Mouse (Mus musculus): Measurements from ENCODE around the gene Ddx20. TPM values are rescaled to one million over a fixed set of nuclear protein-coding genes. Genes with fewer than 3 reads are reported as not detected.

Ddx20 gene
- polyA plus RNA-seq, 1 experiment from 2014 or later = 37.2 TPM

DNA sequence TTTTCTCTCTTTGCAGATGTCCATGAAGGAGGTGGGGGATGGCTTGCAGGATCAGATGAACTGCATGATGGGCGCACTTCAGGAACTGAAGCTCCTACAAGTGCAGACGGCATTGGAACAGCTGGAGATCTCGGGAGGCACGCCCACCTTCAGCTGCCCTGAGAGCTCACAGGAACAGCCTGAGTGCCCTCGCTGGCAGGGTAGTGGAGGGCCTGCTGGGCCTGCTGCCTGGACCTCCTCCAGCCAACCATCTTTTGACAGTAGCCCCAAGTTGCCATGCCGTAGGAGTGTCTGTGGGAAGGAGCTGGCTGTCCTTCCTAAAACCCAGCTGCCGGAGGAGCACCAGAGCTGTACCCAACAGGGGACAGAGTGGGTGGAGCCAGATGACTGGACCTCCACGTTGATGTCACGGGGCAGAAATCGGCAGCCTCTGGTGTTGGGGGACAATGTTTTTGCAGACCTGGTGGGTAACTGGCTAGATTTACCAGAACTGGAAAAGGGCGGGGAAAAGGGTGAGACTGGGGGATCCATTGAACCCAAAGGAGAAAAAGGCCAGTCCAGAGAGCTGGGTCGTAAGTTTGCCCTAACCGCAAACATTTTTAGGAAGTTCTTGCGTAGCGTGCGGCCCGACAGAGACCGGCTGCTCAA lies 29.1 kb upstream of the Ddx20 start:
- H3K27me3 ChIP-seq (ENCODE audit: insufficient read depth, poor library complexity, severe bottlenecking) = no peaks in the 10 kb centered on the region
- H3K27ac ChIP-seq = peak overlapping the region; percentile 36
- peaks cover 9% of the 10 kb centered on the region; the same call in 1 of the 2 replicates for H3K36me3 ChIP-seq
- H3K4me3 ChIP-seq = no peak overlapping the region
- DNase-seq (ENCODE audit: low spot score) = no peak
- H3K4me1 ChIP-seq = peaks cover 53% of the 10 kb centered on the region
- WGBS = 64% methylated on average over 18 of the region's 18 CpGs
- no peaks in the 10 kb centered on the region for H3K9me3 ChIP-seq

DNA sequence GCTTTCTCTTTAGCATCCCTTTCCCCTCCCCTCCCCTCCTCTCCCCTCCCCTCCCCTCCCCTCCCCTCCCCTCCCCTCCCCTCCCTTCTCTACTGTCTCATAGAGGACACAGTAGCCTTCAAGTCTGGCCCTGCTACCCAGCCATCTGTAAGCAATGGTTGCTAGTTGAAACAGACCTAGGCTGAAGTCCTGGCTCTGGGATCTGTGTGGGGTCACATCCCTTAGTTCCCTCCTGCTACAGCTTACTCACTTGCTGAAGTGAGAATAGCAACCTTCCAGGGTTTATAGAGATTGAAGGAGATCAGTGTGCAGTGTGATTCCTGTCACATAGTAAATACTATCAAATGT lies 27.4 kb upstream of the Ddx20 start:
- no peak overlapping the region for H3K27ac ChIP-seq
- no peaks in the 10 kb centered on the region for H3K9me3 ChIP-seq
- H3K27me3 ChIP-seq (ENCODE audit: insufficient read depth, poor library complexity, severe bottlenecking) = no peaks in the 10 kb centered on the region
- no peak overlapping the region for H3K4me3 ChIP-seq
- DNase-seq (ENCODE audit: low spot score) = no peak
- H3K36me3 ChIP-seq = peaks cover 9% of the 10 kb centered on the region; the same call in 1 of the 2 replicates
- peaks cover 50% of the 10 kb centered on the region for H3K4me1 ChIP-seq

DNA sequence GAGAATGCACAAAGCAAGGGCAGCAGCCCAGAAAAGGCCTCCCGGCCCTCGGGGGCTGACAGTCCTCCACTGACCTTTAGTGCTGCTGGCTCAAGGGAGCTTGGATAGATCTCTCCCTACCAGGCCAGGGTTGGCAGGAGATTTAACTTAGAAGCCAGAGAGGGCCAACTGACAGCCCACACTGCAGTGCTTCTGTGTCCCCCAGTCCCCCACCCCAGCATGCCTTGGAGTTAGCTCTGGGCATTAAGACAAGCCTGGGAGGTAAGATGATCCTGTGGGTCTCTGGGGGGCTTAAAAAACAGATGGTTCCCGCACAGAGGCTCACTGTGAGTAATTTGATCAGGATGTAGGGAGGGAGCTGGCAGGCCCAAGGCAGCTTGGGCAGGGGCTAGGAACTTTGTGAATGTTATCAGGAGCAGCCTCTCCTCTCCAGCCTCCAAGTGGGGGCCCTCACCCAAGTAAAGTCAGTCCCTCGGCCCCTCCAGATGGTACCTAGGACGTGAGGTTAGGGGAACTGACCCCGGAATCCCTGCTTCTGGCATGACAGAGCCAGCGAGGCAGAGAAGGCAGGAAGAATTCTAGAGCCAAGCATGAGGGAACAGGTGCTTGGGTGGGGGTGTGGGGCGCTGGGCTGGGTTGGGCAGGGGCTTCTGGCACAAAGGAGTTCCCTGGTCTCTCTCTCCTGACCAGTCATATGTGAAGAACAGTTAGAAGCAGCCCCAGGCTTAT lies 26.9 kb upstream of the Ddx20 start:
- peaks cover 9% of the 10 kb centered on the region; the same call in 1 of the 2 replicates for H3K36me3 ChIP-seq
- H3K4me3 ChIP-seq = no peak overlapping the region
- peaks cover 54% of the 10 kb centered on the region for H3K4me1 ChIP-seq
- 12% methylated on average over 8 of the region's 8 CpGs for WGBS
- no peaks in the 10 kb centered on the region for H3K27me3 ChIP-seq (ENCODE audit: insufficient read depth, poor library complexity, severe bottlenecking)
- no peaks in the 10 kb centered on the region for H3K9me3 ChIP-seq
- no peak for DNase-seq (ENCODE audit: low spot score)
- H3K27ac ChIP-seq = peak overlapping the region; percentile 60

DNA sequence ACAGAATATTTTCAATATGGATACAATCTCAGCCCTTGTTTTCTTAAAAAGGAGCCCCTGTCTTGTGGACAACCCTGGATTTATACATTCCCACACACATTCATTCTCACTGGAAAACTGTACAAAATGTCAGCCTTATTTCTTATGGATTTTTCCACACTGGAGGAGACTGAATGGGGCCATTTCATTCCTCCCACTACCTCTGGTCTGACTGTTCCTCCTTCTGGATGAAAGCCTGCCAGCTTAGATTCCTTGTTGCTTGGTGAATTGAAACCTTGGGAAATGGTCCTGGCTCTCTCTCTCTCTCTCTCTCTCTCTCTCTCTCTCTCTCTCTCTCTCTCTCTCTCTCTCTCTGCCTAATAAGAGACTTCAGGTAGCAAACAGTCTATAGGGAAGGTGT lies 25.5 kb upstream of the Ddx20 start:
- H3K36me3 ChIP-seq = peaks cover 9% of the 10 kb centered on the region; the same call in 1 of the 2 replicates
- H3K27me3 ChIP-seq (ENCODE audit: insufficient read depth, poor library complexity, severe bottlenecking) = 0 out of 2 replicates have a peak, but pooled peaks cover under 1% of the 10 kb centered on the region
- H3K4me3 ChIP-seq = no peak overlapping the region
- H3K27ac ChIP-seq = no peak overlapping the region
- DNase-seq (ENCODE audit: low spot score) = no peak
- H3K9me3 ChIP-seq = no peaks in the 10 kb centered on the region
- H3K4me1 ChIP-seq = peaks cover 55% of the 10 kb centered on the region

DNA sequence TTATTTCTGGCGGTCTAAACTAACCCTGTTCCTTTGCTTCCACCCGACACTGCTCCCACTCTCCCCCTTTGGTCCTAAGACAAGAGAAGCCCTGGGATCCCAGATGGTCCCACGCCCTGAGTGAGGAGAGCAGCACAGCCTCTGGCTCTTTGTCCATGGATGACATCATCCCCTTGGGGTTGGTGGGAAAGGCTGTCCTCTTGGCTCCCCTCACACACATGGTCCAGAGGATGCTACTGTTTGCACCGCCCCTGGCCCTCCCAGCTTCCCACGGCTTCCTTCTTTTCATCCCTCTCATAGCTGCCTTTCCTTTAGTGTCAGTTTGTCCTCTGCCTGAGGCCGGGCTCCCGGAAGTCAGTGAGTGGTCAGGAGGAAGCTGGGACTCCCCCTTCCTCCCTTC lies 24.4 kb upstream of the Ddx20 start:
- H3K4me3 ChIP-seq = no peak overlapping the region
- no peak for DNase-seq (ENCODE audit: low spot score)
- peaks cover 3% of the 10 kb centered on the region; the same call in 1 of the 2 replicates for H3K36me3 ChIP-seq
- H3K4me1 ChIP-seq = peaks cover 58% of the 10 kb centered on the region
- peaks cover 8% of the 10 kb centered on the region for H3K27me3 ChIP-seq (ENCODE audit: insufficient read depth, poor library complexity, severe bottlenecking)
- no peaks in the 10 kb centered on the region for H3K9me3 ChIP-seq
- H3K27ac ChIP-seq = no peak overlapping the region
- WGBS = 65% methylated on average over 7 of the region's 7 CpGs

DNA sequence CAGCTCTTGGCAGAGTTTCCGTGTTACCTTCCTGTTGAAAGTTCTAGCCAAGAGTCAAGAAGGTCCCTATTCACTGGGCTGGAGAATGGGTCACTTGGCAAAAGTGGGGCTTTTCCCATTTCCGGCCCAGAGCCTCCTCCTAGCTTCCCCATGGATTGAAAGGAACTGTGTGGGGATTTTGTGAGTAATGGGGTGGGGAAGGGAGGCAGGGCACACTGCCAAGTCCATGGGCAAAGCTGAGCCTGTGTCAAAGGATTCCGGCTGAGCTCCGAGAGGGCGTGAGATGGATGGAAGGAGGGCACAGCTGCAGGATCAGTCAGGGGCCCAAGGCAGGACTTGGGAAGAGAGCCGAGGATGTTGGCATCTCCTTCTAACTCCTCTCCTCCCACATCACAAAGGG lies 22.9 kb upstream of the Ddx20 start:
- no peak overlapping the region for H3K27ac ChIP-seq
- no peak for DNase-seq (ENCODE audit: low spot score)

DNA sequence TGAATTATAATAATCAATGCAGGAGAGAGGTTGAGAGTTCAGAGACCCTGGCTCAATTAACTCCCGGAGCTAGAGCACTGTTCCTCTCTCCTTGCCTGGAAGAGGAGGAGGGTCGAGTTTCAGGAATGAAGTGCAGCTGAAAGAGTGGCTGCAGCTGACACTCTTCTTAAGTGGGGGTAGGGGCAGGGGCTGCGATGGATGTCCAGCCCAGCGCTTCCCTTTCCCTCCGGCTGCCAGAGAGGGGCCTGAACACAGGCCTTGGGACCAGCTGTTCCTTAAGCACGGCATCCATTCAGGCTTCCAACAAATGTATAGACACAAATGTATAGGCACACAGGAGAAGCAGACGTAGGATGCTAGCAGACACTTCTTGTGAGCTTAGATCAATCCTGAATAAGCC lies 20.2 kb upstream of the Ddx20 start:
- H3K4me1 ChIP-seq = peaks cover 69% of the 10 kb centered on the region
- 19% methylated on average over 7 of the region's 7 CpGs for WGBS

More for the DNA sequence above, 22.9 kb upstream of the Ddx20 start:
- no peaks in the 10 kb centered on the region for H3K36me3 ChIP-seq
- 75% methylated on average over 6 of the region's 6 CpGs for WGBS
- peaks cover 63% of the 10 kb centered on the region for H3K4me1 ChIP-seq
- H3K4me3 ChIP-seq = no peak overlapping the region
- peaks cover 19% of the 10 kb centered on the region for H3K27me3 ChIP-seq (ENCODE audit: insufficient read depth, poor library complexity, severe bottlenecking)
- H3K9me3 ChIP-seq = no peaks in the 10 kb centered on the region

DNA sequence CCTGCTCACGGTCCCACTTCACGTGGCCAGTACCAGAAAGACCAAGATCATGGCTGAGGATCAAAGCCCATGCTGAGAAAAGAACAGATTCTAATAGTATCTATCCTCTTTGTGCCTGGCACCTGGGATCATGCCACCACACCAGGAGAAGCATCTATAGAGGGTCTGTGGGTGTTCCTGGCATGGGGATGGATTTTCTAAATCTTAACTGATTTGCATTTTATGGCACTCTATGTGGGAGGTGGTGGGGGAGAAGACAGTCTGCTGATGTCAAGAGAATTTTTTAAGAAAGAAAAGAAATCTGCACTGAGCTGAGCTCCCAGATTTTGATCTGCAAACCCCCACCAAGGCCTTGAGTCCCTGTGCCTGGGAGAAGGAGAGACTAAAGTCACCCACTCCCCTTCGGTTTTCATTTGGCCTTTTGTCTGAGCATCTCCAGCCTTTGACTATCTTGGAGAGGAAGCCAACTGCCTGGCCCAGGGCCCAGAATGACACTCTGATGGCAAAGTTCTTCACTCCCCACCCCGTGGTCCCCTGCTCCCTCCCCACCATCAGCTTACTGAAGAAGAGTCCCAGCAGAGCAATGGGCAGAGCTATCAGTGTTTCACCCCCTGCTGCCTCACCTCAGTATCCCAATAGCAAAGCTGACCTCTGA lies 19.1 kb upstream of the Ddx20 start:
- H3K27ac ChIP-seq = no peak overlapping the region
- no peaks in the 10 kb centered on the region for H3K36me3 ChIP-seq
- peak overlapping the region; percentile 81; the same call in 1 of the 2 replicates for H3K4me3 ChIP-seq
- H3K9me3 ChIP-seq = no peaks in the 10 kb centered on the region
- peaks cover 32% of the 10 kb centered on the region for H3K27me3 ChIP-seq (ENCODE audit: insufficient read depth, poor library complexity, severe bottlenecking)
- DNase-seq (ENCODE audit: low spot score) = no peak
- peaks cover 77% of the 10 kb centered on the region for H3K4me1 ChIP-seq
- WGBS = 46% methylated on average over 4 of the region's 4 CpGs

More for the DNA sequence above, 20.2 kb upstream of the Ddx20 start:
- Histone ChIP-seq H3K36me3 (no peaks in the 10 kb centered on the region), H3K9me3 (no peaks in the 10 kb centered on the region), H3K4me3 (0 out of 2 replicates have a peak overlapping the region, but pooled peaks have one; percentile 5), H3K27me3 (ENCODE audit: insufficient read depth, poor library complexity, severe bottlenecking) (peaks cover 31% of the 10 kb centered on the region), H3K27ac (peak overlapping the region; percentile 29; the same call in 1 of the 2 replicates)
- DNase-seq (ENCODE audit: low spot score) = no peak

DNA sequence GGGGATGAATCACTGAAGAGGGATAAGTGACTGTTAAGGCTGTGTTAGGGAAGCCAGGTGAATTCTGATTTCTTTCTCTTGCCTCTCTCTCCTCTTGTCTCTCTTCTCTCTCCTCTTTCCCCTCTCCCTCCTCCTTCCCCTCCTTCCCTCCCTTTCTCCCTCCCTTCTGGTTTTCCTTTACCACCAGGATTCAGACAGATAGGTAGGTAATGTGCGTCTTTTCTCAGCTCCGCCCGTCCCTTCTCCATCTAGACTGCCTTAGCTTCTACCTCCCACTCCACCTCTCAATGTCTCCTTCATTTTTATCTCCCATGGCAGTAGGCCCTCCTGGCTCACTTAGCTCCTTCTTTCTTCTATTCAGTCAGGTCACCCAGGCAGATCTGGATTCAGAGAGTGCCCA lies 18.2 kb upstream of the Ddx20 start:
- Histone ChIP-seq H3K4me1 (peaks cover 86% of the 10 kb centered on the region), H3K9me3 (no peaks in the 10 kb centered on the region), H3K4me3 (peak overlapping the region; percentile 81), H3K27ac (peak overlapping the region; percentile 86), H3K27me3 (ENCODE audit: insufficient read depth, poor library complexity, severe bottlenecking) (peaks cover 32% of the 10 kb centered on the region), H3K36me3 (no peaks in the 10 kb centered on the region)
- no peak for DNase-seq (ENCODE audit: low spot score)
- WGBS = 15% methylated on average over 3 of the region's 3 CpGs

DNA sequence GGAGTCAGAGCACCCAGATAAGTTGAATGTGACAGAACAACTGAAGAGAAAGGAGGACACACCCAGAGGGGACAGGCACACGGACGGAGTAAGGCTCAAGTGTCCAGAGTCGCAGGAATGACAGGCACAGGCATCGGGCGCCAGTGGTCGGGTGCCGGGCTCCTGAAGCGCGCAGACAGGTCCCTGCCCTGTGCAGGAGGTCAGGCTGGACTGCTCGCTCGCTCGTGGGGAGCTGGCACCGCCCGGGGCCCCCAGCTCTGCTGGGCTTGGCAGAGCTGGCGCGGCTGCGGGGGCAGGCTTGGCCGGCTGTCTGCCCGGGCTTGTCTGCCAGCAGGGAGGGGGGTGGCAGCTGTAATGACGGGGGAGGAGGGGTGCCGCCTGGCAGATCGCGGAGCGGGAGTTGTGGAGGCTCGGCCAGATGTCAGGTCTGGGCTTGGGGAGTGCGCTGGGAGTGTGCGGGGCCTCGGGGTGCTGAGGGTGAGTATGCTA lies 17.7 kb upstream of the Ddx20 start:
- WGBS = under 1% methylated on average over 28 of the region's 28 CpGs
- Histone ChIP-seq H3K4me3 (peak overlapping the region; percentile 81), H3K36me3 (no peaks in the 10 kb centered on the region), H3K27ac (peak overlapping the region; percentile 86), H3K27me3 (ENCODE audit: insufficient read depth, poor library complexity, severe bottlenecking) (peaks cover 32% of the 10 kb centered on the region), H3K4me1 (peaks cover 88% of the 10 kb centered on the region), H3K9me3 (no peaks in the 10 kb centered on the region)
- peak; percentile 76 for DNase-seq (ENCODE audit: low spot score)

DNA sequence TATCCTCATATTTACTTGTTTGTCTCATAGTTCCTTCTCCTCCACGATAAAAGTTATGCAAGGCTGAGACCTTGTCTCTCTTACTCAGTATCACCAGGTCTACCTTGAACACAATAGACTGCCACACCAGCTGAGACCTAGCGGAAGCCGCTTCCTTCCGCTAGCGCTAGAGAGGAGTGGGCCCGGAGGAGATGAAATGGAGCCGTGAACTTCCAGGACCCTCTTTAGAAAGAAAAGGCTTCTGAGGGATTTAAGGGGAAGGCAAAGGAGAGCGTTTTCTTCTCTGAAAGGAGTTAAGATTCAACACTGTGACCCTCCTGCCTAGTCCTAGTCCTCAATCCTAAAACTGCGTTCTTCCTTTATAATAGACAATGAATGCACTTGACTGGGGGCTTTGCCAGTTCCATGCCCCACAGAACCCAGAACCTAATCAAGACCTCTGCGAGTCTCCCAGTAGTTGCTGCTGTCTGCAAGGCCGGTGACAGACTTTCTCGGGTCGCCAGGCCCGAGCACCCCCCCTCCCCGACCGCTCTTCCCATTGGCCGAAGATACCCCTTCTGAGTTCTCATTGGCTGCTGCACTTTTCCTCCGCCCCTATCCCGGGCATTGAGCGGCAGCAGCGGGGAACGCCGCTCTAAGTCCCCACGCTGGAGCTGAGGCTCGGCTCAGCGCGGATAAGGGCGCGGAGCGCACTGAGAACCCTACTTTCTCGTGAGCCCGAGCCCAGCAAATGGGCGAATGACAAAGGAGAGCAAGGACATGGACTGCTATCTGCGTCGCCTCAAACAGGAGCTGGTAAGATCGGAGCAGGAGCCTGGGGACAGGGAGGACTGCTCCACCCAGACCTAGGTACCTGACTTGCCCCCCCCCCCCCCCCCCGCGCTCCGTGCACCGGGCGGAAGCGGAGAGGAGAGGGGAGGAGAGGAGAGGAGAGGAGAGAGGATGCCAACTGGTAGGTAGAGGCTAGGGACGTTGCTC lies 16.9 kb upstream of the Ddx20 start, which contains the start of gene Inka2:
Gene Inka2, plus strand, starts transcription at position 569 of the 978 bp plus-strand sequence.
- Histone ChIP-seq H3K4me3 (peak within 1 kb of the TSS; percentile 81), H3K9me3 (no peaks in the 10 kb centered on the region), H3K4me1 (peaks cover 91% of the 10 kb centered on the region), H3K27ac (peak within 1 kb of the TSS; percentile 86), H3K27me3 (ENCODE audit: insufficient read depth, poor library complexity, severe bottlenecking) (peaks cover 32% of the 10 kb centered on the region), H3K36me3 (no peaks in the 10 kb centered on the region)
- 4% methylated on average over 39 of the region's 43 CpGs for WGBS
- DNase-seq (ENCODE audit: low spot score) = peak; percentile 93

DNA sequence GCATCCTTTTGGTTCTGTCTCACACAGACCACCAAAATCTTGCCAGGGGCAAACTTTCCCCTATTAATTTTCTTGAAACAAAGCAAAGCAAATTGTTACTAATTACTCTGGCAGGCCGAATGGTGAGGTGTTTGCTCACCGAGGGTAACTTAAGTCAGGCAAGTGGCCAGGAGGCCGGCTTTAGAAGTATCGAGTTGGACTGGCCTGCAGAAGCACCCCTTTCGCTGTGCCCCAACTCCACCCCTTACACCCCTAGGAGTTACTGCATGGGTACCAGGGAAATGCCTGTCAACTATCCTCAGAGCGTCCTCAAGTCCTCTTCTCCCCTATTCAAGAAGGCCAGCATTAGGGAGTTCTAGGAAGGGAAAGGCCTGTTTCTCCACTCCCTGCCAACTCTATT lies 16.2 kb upstream of the Ddx20 start:
- WGBS = 51% methylated on average over 6 of the region's 6 CpGs
- H3K27ac ChIP-seq = peak overlapping the region; percentile 67; the same call in 1 of the 2 replicates

More for the DNA sequence above, 16.2 kb upstream of the Ddx20 start:
- DNase-seq (ENCODE audit: low spot score) = no peak
- peaks cover 91% of the 10 kb centered on the region for H3K4me1 ChIP-seq
- H3K27me3 ChIP-seq (ENCODE audit: insufficient read depth, poor library complexity, severe bottlenecking) = peaks cover 32% of the 10 kb centered on the region
- no peaks in the 10 kb centered on the region for H3K36me3 ChIP-seq
- H3K9me3 ChIP-seq = no peaks in the 10 kb centered on the region
- no peak overlapping the region for H3K4me3 ChIP-seq
